Mouse (Mus musculus): ENCODE results near the gene Atp5mpl.
"Not testable (repeated sequence)": the region's sequence is repeated elsewhere in the genome, so short reads cannot be mapped to it uniquely, and the experiment has no call there.

Atp5mpl gene

GRCm38 (mm10) chr12:111950486-111950885, 16.3 kb downstream of the Atp5mpl start:
- no peak for DNase-seq (ENCODE audit: low read depth, low spot score)

GRCm38 (mm10) chr12:111946716-111947115, 20.1 kb downstream of the Atp5mpl start:
- DNase-seq (ENCODE audit: low read depth, low spot score): no peak

GRCm38 (mm10) chr12:111945765-111946655, 20.8 kb downstream of the Atp5mpl start:
- not testable (repeated sequence) for DNase-seq (ENCODE audit: low read depth, low spot score)

GRCm38 (mm10) chr12:111945115-111945514, 21.7 kb downstream of the Atp5mpl start:
- no peak for DNase-seq (ENCODE audit: low read depth, low spot score)

- DNase-seq (ENCODE audit: low read depth, low spot score): not testable (repeated sequence)
Observed at GRCm38 (mm10) chr12:111944065-111944987, 22.5 kb downstream of the Atp5mpl start.

GRCm38 (mm10) chr12:111943421-111944064, 23.2 kb downstream of the Atp5mpl start:
- no peak for DNase-seq (ENCODE audit: low read depth, low spot score)

GRCm38 (mm10) chr12:111938623-111939177, 28.1 kb downstream of the Atp5mpl start:
- no peak for DNase-seq (ENCODE audit: low read depth, low spot score)

- no peak for DNase-seq (ENCODE audit: low read depth, low spot score)
Observed at GRCm38 (mm10) chr12:111936706-111937550, 29.8 kb downstream of the Atp5mpl start.

- no peak for DNase-seq (ENCODE audit: low read depth, low spot score)
Observed at GRCm38 (mm10) chr12:111933971-111934370, 32.8 kb downstream of the Atp5mpl start.

- no peak for DNase-seq (ENCODE audit: low read depth, low spot score)
Observed at GRCm38 (mm10) chr12:111933032-111933704, 33.6 kb downstream of the Atp5mpl start.

GRCm38 (mm10) chr12:111932513-111932912, 34.3 kb downstream of the Atp5mpl start:
- DNase-seq (ENCODE audit: low read depth, low spot score): no peak

GRCm38 (mm10) chr12:111931411-111932025, 35.3 kb downstream of the Atp5mpl start:
- no peak for DNase-seq (ENCODE audit: low read depth, low spot score)

GRCm38 (mm10) chr12:111928411-111928966, 38.3 kb downstream of the Atp5mpl start:
- DNase-seq (ENCODE audit: low read depth, low spot score): no peak

- DNase-seq (ENCODE audit: low read depth, low spot score): no peak
Observed at GRCm38 (mm10) chr12:111927338-111927737, 39.4 kb downstream of the Atp5mpl start.

GRCm38 (mm10) chr12:111923117-111923516, 43.7 kb downstream of the Atp5mpl start:
- DNase-seq (ENCODE audit: low read depth, low spot score): no peak

GRCm38 (mm10) chr12:111920046-111920445, 46.7 kb downstream of the Atp5mpl start:
- no peak for DNase-seq (ENCODE audit: low read depth, low spot score)

- DNase-seq (ENCODE audit: low read depth, low spot score): no peak
Observed at GRCm38 (mm10) chr12:111916514-111917217, 50.1 kb downstream of the Atp5mpl start.

- no peak for DNase-seq (ENCODE audit: low read depth, low spot score)
Observed at GRCm38 (mm10) chr12:111915781-111916180, 51.0 kb downstream of the Atp5mpl start.

Data from brain, embryonic 18.5 days (tissue).